8 mouse cellular contexts compared by ENCODE assay signal in the genomic region with DNA sequence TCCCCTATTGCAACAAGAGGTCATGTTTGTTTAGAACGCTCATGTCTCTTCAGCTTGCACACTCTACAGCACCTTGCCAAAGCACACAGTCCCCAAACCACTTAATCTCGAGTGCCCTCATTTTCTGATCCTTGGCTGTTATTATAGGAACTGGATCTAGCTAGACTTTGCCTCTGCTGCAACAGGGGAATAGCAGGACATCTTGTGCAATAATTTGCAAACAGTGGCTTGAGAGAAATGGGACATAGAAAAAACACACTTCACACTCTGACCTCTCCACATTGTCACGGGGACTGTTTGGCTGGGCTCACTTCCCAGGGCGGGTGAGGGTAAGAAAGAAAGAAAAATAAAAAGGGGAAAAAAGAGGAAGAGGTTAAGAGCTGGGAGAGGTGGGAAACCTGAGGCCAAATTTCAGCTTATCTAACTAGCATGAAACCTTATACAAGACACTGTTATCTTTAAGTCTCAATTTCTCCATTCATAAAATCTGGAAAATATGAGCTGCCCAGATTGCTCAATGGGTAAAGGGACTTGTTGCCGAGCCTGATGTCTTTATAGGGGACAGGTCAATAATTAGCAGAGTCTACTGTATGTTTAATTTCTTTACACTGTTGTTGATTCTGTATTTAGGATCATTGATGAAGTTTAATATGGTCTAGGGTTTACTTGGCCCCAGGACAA.
DNase-seq lines count a peak whose midpoint lies in the region; ATAC-seq lines count a peak whose summit lies in the region.

No protein-coding gene starts in this region.

- DNase-seq in gastrocnemius, postnatal 25 days: peak; percentile 23
- no peak for DNase-seq in gastrocnemius, adult 8-10 months (ENCODE audit: low spot score in 2 of 2)
- DNase-seq in kidney, postnatal 25 days: peak; percentile 46 to 71
- no peak for DNase-seq in testis, postnatal 10 days (ENCODE audit: low spot score)
- no peak for DNase-seq in spleen, postnatal 36 days (ENCODE audit: low spot score in 2 of 2)
- no peak for DNase-seq in cerebellum, postnatal 14 days

- peak; percentile 84 for ATAC-seq in granulocyte monocyte progenitor cell, adult 5-6 weeks (replicated peaks; ENCODE audit: poor library complexity, severe bottlenecking)
- peak; percentile 58 for ATAC-seq in megakaryocyte, adult 5-6 weeks (ENCODE audit: poor library complexity, severe bottlenecking)

Comparison
In these comparisons a context has a peak if more than half of its experiments do, and no peak if none do; other contexts are left out.
1. DNase-seq: peak in gastrocnemius, postnatal 25 days (single experiment) and kidney, postnatal 25 days (2 of 2); none in gastrocnemius, adult 8-10 months (0 of 2), testis, postnatal 10 days (single experiment), spleen, postnatal 36 days (0 of 2) and cerebellum, postnatal 14 days (0 of 2).